Mouse (Mus musculus) embryonic facial prominence, embryonic 11.5 days (tissue): ENCODE measurements around the gene Ftl1. TPM values are rescaled to one million over a fixed set of nuclear protein-coding genes. Genes with fewer than 3 reads are reported as not detected.

Experiments used
- ATAC-seq: fragments of 200-750 bp; cut with Nextera tagmentation; replicated peaks from 2 replicates; pipeline ENCODE4 v1.8.0; 2017; ENCODE audit warnings: low read depth; ENCODE audit not compliant: insufficient number of reproducible peaks, low FRiP score, low TSS enrichment
- DNase-seq: peaks from one replicate; pipeline ENCODE4 v3.0.0-alpha.2; 2015; ENCODE audit warnings: low spot score
- H3K27ac ChIP-seq: fragments of 300-500 bp; sonication (generic); replicated peaks from 2 replicates; pipeline ENCODE4 v1.5.1; 2014; ENCODE audit warnings: mild to moderate bottlenecking, low read depth, low read length, control low read depth
- H3K27me3 ChIP-seq: fragments of 300-500 bp; sonication (generic); 2 replicates; pipeline ENCODE4 v1.6.1; 2014; ENCODE audit warnings: mild to moderate bottlenecking, low read length, moderate library complexity, mixed read lengths; ENCODE audit not compliant: control insufficient read depth, insufficient read depth
- H3K36me3 ChIP-seq: fragments of 300-500 bp; sonication (generic); replicated peaks from 2 replicates; pipeline ENCODE4 v1.6.1; 2014; ENCODE audit warnings: low read depth, mild to moderate bottlenecking, low read length, moderate library complexity, mixed read lengths; ENCODE audit not compliant: control insufficient read depth, insufficient read depth
- H3K4me1 ChIP-seq: fragments of 300-500 bp; sonication (generic); 2 replicates; pipeline ENCODE4 v1.6.1; 2014; ENCODE audit warnings: low read length, mixed read lengths; ENCODE audit not compliant: control insufficient read depth, insufficient read depth
- H3K4me2 ChIP-seq: fragments of 300-500 bp; sonication (generic); 2 replicates; pipeline ENCODE4 v1.6.1; 2014; ENCODE audit warnings: low read depth, mild to moderate bottlenecking, control low read depth, low read length, moderate library complexity
- H3K4me3 ChIP-seq: fragments of 300-500 bp; sonication (generic); 2 replicates; pipeline ENCODE4 v1.5.1; 2014; ENCODE audit warnings: low read depth, low read length, control low read depth
- H3K9ac ChIP-seq: fragments of 300-500 bp; sonication (generic); replicated peaks from 2 replicates; pipeline ENCODE4 v1.6.1; 2014; ENCODE audit warnings: mild to moderate bottlenecking, control low read depth, low read length
- H3K9me3 ChIP-seq: fragments of 300-500 bp; sonication (generic); replicated peaks from 2 replicates; pipeline ENCODE4 v1.6.1; 2016; ENCODE audit warnings: mild to moderate bottlenecking, low read length, inconsistent platforms, mixed read lengths; ENCODE audit not compliant: control insufficient read depth
- WGBS: fragments of 180-500 bp; shearing (Covaris S2); extraction: QIAGEN DNeasy Blood & Tissue Kit; methylation state at CpG from one replicate; pipeline ENCODE4 v1.1.7; 2014; 5-methylcytosine and 5-hydroxymethylcytosine counted together
- polyA plus RNA-seq: library from polyadenylated mRNA; unstranded; fragments of >200 nt; fragmentation: Nextera tagmentation; extraction: Ambion mirVana; gene quantifications from 2 replicates; pipeline ENCODE4 v1.2.1, GENCODE M21; 2014

Ftl1 gene
- polyA plus RNA-seq, 1 experiment from 2014 or later: 4,830 TPM

- no peaks in the 10 kb centered on the region; the same call in 1 of the 2 replicates for H3K36me3 ChIP-seq
Measured at GRCm38 (mm10) chr7:45443526-45444420, 15.9 kb downstream of the Ftl1 start.

DNA sequence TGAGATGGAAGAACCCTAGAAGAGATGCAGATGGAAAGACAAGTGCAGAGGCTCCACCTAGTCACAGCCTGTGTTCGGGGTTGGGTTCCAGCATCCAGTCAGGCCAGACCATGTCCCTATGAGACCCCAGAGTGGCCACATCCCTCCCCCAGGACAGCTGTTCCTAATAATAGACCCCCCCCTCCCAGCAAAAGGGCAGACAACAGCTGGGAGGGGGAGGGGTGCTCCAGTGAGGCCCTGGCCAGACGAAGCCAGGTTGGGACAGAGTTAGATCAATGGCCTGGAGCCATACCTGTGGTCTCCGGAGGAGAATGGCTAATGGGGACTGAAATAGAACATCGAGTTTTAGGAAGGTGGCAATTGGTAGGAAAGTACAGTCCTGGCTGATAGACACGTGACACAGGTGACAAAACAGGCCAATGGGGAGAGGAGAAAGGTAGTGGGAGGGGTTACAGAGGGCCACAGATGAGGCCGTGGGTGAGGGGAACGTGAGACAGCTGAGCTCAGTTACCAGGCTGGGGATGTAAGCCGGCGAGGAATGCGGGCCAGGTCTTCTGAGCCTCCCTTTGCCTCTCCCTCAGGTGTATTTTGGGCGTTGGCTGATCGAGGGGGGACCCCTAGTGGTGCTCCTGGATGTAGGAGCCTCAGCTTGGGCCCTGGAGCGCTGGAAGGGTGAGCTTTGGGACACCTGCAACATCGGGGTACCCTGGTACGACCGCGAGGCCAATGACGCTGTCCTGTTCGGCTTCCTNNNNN, 22.0 kb downstream of the Ftl1 start, which contains the start of gene Ruvbl2:
Gene Ruvbl2, minus strand, starts transcription at position 576 of the 756 bp plus-strand sequence.
- no peaks in the 10 kb centered on the region; the same call in 1 of the 2 replicates for H3K36me3 ChIP-seq
- no peak within 1 kb of the TSS for H3K4me3 ChIP-seq
- H3K9me3 ChIP-seq: no peaks in the 10 kb centered on the region
- H3K4me2 ChIP-seq: peak within 1 kb of the TSS; percentile 23
- H3K27me3 ChIP-seq: no peaks in the 10 kb centered on the region
- ATAC-seq (no peak), DNase-seq (peak; percentile 66)
- no peak within 1 kb of the TSS; the same call in 1 of the 2 replicates for H3K9ac ChIP-seq
- peaks cover 14% of the 10 kb centered on the region for H3K4me1 ChIP-seq
- no peak within 1 kb of the TSS for H3K27ac ChIP-seq
- 22% methylated on average over 19 of the region's 19 CpGs for WGBS

More at GRCm38 (mm10) chr7:45443526-45444420, 15.9 kb downstream of the Ftl1 start:
- H3K4me3 ChIP-seq: no peak overlapping the region
- no peak overlapping the region for H3K4me2 ChIP-seq
- WGBS: 86% methylated on average over 22 of the region's 22 CpGs
- H3K27ac ChIP-seq: no peak overlapping the region
- no peaks in the 10 kb centered on the region for H3K9me3 ChIP-seq
- H3K4me1 ChIP-seq: no peaks in the 10 kb centered on the region
- ATAC-seq (no peak), DNase-seq (no peak)
- no peak overlapping the region for H3K9ac ChIP-seq
- H3K27me3 ChIP-seq: no peaks in the 10 kb centered on the region

DNA sequence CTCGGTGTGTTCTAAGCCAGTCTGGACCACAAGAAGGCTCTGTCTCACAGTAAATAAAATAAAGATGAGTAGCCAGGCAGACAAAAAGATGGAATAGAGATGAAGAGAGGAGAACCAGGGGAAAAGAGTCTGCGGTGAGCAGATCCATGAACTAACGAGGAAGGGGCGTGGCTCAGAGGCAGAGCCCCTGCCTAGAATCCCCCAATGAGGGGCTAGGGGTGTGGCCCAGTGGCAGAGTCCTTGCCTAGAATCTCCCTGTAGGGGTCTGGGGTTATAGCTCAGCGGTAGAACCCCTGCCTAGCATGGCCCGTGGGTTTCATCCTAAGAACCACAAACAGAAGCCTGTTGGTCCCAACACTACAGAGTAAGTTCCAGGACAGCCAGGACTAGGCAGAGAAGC, 22.6 kb downstream of the Ftl1 start:
- Histone ChIP-seq H3K27ac (no peak overlapping the region), H3K4me3 (no peak overlapping the region), H3K4me2 (0 out of 2 replicates have a peak overlapping the region, but pooled peaks have one; percentile 16), H3K27me3 (no peaks in the 10 kb centered on the region), H3K36me3 (no peaks in the 10 kb centered on the region; the same call in 1 of the 2 replicates), H3K9me3 (no peaks in the 10 kb centered on the region), H3K9ac (no peak overlapping the region; the same call in 1 of the 2 replicates), H3K4me1 (peaks cover 14% of the 10 kb centered on the region)
- DNase-seq (peak; percentile 64), ATAC-seq (no peak)
- WGBS: 18% methylated on average over 6 of the region's 6 CpGs

GRCm38 (mm10) chr7:45436444-45436843, 23.2 kb downstream of the Ftl1 start:
- Histone ChIP-seq H3K4me3 (no peak overlapping the region), H3K36me3 (no peaks in the 10 kb centered on the region; the same call in 1 of the 2 replicates), H3K27ac (no peak overlapping the region), H3K9ac (no peak overlapping the region; the same call in 1 of the 2 replicates), H3K4me1 (peaks cover 14% of the 10 kb centered on the region), H3K4me2 (peak overlapping the region; percentile 13; the same call in 1 of the 2 replicates), H3K27me3 (no peaks in the 10 kb centered on the region), H3K9me3 (no peaks in the 10 kb centered on the region)
- ATAC-seq (no peak), DNase-seq (no peak)
- WGBS: 95% methylated on average over 5 of the region's 5 CpGs

- Histone ChIP-seq H3K4me1 (peaks cover 14% of the 10 kb centered on the region), H3K4me3 (peak overlapping the region; percentile 85), H3K27me3 (no peaks in the 10 kb centered on the region), H3K27ac (no peak overlapping the region), H3K9me3 (no peaks in the 10 kb centered on the region), H3K9ac (peak overlapping the region; percentile 71), H3K4me2 (peak overlapping the region; percentile 69), H3K36me3 (peaks cover 2% of the 10 kb centered on the region)
- peak; percentile 47 for DNase-seq
- no peak; the same call in 1 of the 2 replicates for ATAC-seq
- WGBS: 3% methylated on average over 16 of the region's 16 CpGs
Measured at GRCm38 (mm10) chr7:45435038-45435437, 24.6 kb downstream of the Ftl1 start.

GRCm38 (mm10) chr7:45434203-45435015, 25.3 kb downstream of the Ftl1 start, which contains the start of gene Gys1:
Gys1 (plus strand) TSS chr7:45434844.
- ATAC-seq (peak; percentile 94), DNase-seq (peak; percentile 100)
- H3K4me1 ChIP-seq: peaks cover 14% of the 10 kb centered on the region
- no peaks in the 10 kb centered on the region for H3K9me3 ChIP-seq
- H3K4me2 ChIP-seq: peak within 1 kb of the TSS; percentile 95
- H3K4me3 ChIP-seq: peak within 1 kb of the TSS; percentile 85
- peak within 1 kb of the TSS; percentile 88 for H3K9ac ChIP-seq
- WGBS: under 1% methylated on average over 45 of the region's 45 CpGs
- no peaks in the 10 kb centered on the region for H3K27me3 ChIP-seq
- H3K36me3 ChIP-seq: peaks cover 2% of the 10 kb centered on the region
- peak within 1 kb of the TSS; percentile 80 for H3K27ac ChIP-seq

- H3K9ac ChIP-seq: peak overlapping the region; percentile 88
- H3K9me3 ChIP-seq: no peaks in the 10 kb centered on the region
- ATAC-seq (no peak), DNase-seq (no peak)
- peak overlapping the region; percentile 95 for H3K4me2 ChIP-seq
- no peaks in the 10 kb centered on the region for H3K27me3 ChIP-seq
- 2% methylated on average over 7 of the region's 7 CpGs for WGBS
- peak overlapping the region; percentile 80 for H3K27ac ChIP-seq
- peaks cover 2% of the 10 kb centered on the region for H3K36me3 ChIP-seq
- peak overlapping the region; percentile 85 for H3K4me3 ChIP-seq
- peaks cover 14% of the 10 kb centered on the region for H3K4me1 ChIP-seq
Measured at GRCm38 (mm10) chr7:45433835-45434202, 25.9 kb downstream of the Ftl1 start.
